Mouse (Mus musculus): ENCODE measurements around the gene Olfr124. TPM values are rescaled to one million over a fixed set of nuclear protein-coding genes. Genes with fewer than 3 reads are reported as not detected.

Olfr124 gene
- polyA plus RNA-seq (2015; fragmentation: Nextera tagmentation; extraction: Ambion mirVana) = not detected in 2 replicates

- no peak for ATAC-seq (replicated peaks; ENCODE audit: insufficient number of reproducible peaks, insufficient read depth, low FRiP score, low read depth)
- 73% methylated on average over 3 of the region's 3 CpGs for WGBS
- H3K4me3 ChIP-seq = no peak within 1 kb of the TSS
- no peaks in the 10 kb centered on the region for H3K36me3 ChIP-seq
- H3K27ac ChIP-seq = no peak within 1 kb of the TSS
- no peaks in the 10 kb centered on the region for H3K9me3 ChIP-seq (replicated peaks)
- H3K27me3 ChIP-seq = no peaks in the 10 kb centered on the region
- no peaks in the 10 kb centered on the region for H3K4me1 ChIP-seq (replicated peaks)
- H3K4me2 ChIP-seq = no peak within 1 kb of the TSS
- no peak within 1 kb of the TSS for H3K9ac ChIP-seq
Observed at GRCm38 (mm10) chr17:37799588-37799987, at the start of gene Olfr124. Gene Olfr124 (plus strand): TSS chr17:37799888.

GRCm38 (mm10) chr17:37768307-37768706 is 31.4 kb upstream of the Olfr124 start, which contains the start of gene Olfr122:
Gene Olfr122 (plus strand): TSS chr17:37768607.
- Histone ChIP-seq H3K4me1 (replicated peaks) (no peaks in the 10 kb centered on the region), H3K27me3 (no peaks in the 10 kb centered on the region), H3K36me3 (no peaks in the 10 kb centered on the region), H3K9ac (no peak within 1 kb of the TSS), H3K9me3 (replicated peaks) (no peaks in the 10 kb centered on the region), H3K4me3 (no peak within 1 kb of the TSS), H3K4me2 (no peak within 1 kb of the TSS), H3K27ac (no peak within 1 kb of the TSS)
- no peak for ATAC-seq (replicated peaks; ENCODE audit: insufficient number of reproducible peaks, insufficient read depth, low FRiP score, low read depth)
- 77% methylated on average over 4 of the region's 4 CpGs for WGBS

- Histone ChIP-seq H3K27me3 (no peaks in the 10 kb centered on the region), H3K4me3 (no peak within 1 kb of the TSS), H3K36me3 (no peaks in the 10 kb centered on the region), H3K4me2 (no peak within 1 kb of the TSS), H3K9ac (no peak within 1 kb of the TSS), H3K9me3 (replicated peaks) (no peaks in the 10 kb centered on the region), H3K4me1 (replicated peaks) (no peaks in the 10 kb centered on the region), H3K27ac (no peak within 1 kb of the TSS)
- no peak for ATAC-seq (replicated peaks; ENCODE audit: insufficient number of reproducible peaks, insufficient read depth, low FRiP score, low read depth)
- 87% methylated on average over 2 of the region's 2 CpGs for WGBS
Observed at GRCm38 (mm10) chr17:37793229-37793628, 6.5 kb upstream of the Olfr124 start, which contains the start of gene Olfr123. Gene Olfr123 (plus strand): TSS chr17:37793529.

- no peaks in the 10 kb centered on the region for H3K9me3 ChIP-seq (replicated peaks)
- no peaks in the 10 kb centered on the region for H3K27me3 ChIP-seq
- no peak within 1 kb of the TSS for H3K4me2 ChIP-seq
- no peak for ATAC-seq (replicated peaks; ENCODE audit: insufficient number of reproducible peaks, insufficient read depth, low FRiP score, low read depth)
- H3K27ac ChIP-seq = no peak within 1 kb of the TSS
- no peak within 1 kb of the TSS for H3K4me3 ChIP-seq
- no peaks in the 10 kb centered on the region for H3K36me3 ChIP-seq
- H3K9ac ChIP-seq = no peak within 1 kb of the TSS
- H3K4me1 ChIP-seq (replicated peaks) = no peaks in the 10 kb centered on the region
Observed at GRCm38 (mm10) chr17:37832649-37833048, 33.0 kb downstream of the Olfr124 start, which contains the start of gene Olfr125. Gene Olfr125 (plus strand): TSS chr17:37832949.

- Histone ChIP-seq H3K36me3 (no peaks in the 10 kb centered on the region), H3K9me3 (replicated peaks) (no peaks in the 10 kb centered on the region), H3K27ac (no peak within 1 kb of the TSS), H3K4me1 (replicated peaks) (no peaks in the 10 kb centered on the region), H3K4me3 (no peak within 1 kb of the TSS), H3K4me2 (no peak within 1 kb of the TSS), H3K27me3 (no peaks in the 10 kb centered on the region), H3K9ac (no peak within 1 kb of the TSS)
- no peak for ATAC-seq (replicated peaks; ENCODE audit: insufficient number of reproducible peaks, insufficient read depth, low FRiP score, low read depth)
Observed at GRCm38 (mm10) chr17:37847183-37847582, 47.5 kb downstream of the Olfr124 start, which contains the start of gene Olfr126. Gene Olfr126 (plus strand): TSS chr17:37847483.

Other genes with a start within 250 kb of the Olfr124 start
- not detected in 2 replicates for gene Olfr112, start 230.4 kb upstream of the Olfr124 start, polyA plus RNA-seq (2015; fragmentation: Nextera tagmentation; extraction: Ambion mirVana)
- not detected in 2 replicates for gene Olfr113, start 222.2 kb upstream of the Olfr124 start, polyA plus RNA-seq (2015; fragmentation: Nextera tagmentation; extraction: Ambion mirVana)
- not detected in 2 replicates for gene Olfr114, start 207.1 kb upstream of the Olfr124 start, polyA plus RNA-seq (2015; fragmentation: Nextera tagmentation; extraction: Ambion mirVana)
- gene Olfr115, start 172.8 kb upstream of the Olfr124 start, polyA plus RNA-seq (2015; fragmentation: Nextera tagmentation; extraction: Ambion mirVana) = not detected in 2 replicates
- not detected in 2 replicates for gene Olfr116, start 172.7 kb upstream of the Olfr124 start, polyA plus RNA-seq (2015; fragmentation: Nextera tagmentation; extraction: Ambion mirVana)
- not detected in 2 replicates for gene Olfr117, start 136.1 kb upstream of the Olfr124 start, polyA plus RNA-seq (2015; fragmentation: Nextera tagmentation; extraction: Ambion mirVana)
- gene Olfr118, start 132.9 kb upstream of the Olfr124 start, polyA plus RNA-seq (2015; fragmentation: Nextera tagmentation; extraction: Ambion mirVana) = not detected in 2 replicates
- not detected in 2 replicates for gene Olfr119, start 103.3 kb upstream of the Olfr124 start, polyA plus RNA-seq (2015; fragmentation: Nextera tagmentation; extraction: Ambion mirVana)
- gene Olfr120, start 78.1 kb upstream of the Olfr124 start, polyA plus RNA-seq (2015; fragmentation: Nextera tagmentation; extraction: Ambion mirVana) = not detected in 2 replicates
- gene Olfr121, start 51.0 kb upstream of the Olfr124 start, polyA plus RNA-seq (2015; fragmentation: Nextera tagmentation; extraction: Ambion mirVana) = not detected in 2 replicates
- not detected in 2 replicates for gene Olfr122, start 31.3 kb upstream of the Olfr124 start, polyA plus RNA-seq (2015; fragmentation: Nextera tagmentation; extraction: Ambion mirVana)
- gene Olfr123, start 6.4 kb upstream of the Olfr124 start, polyA plus RNA-seq (2015; fragmentation: Nextera tagmentation; extraction: Ambion mirVana) = not detected in 2 replicates
- gene Olfr125, start 33.1 kb downstream of the Olfr124 start, polyA plus RNA-seq (2015; fragmentation: Nextera tagmentation; extraction: Ambion mirVana) = not detected in 2 replicates
- not detected in 2 replicates for gene Olfr126, start 47.6 kb downstream of the Olfr124 start, polyA plus RNA-seq (2015; fragmentation: Nextera tagmentation; extraction: Ambion mirVana)
- gene Olfr127, start 100.5 kb downstream of the Olfr124 start, polyA plus RNA-seq (2015; fragmentation: Nextera tagmentation; extraction: Ambion mirVana) = not detected in 2 replicates
- not detected in 2 replicates for gene Olfr128, start 120.7 kb downstream of the Olfr124 start, polyA plus RNA-seq (2015; fragmentation: Nextera tagmentation; extraction: Ambion mirVana)
- gene Olfr761, start 153.2 kb downstream of the Olfr124 start, polyA plus RNA-seq (2015; fragmentation: Nextera tagmentation; extraction: Ambion mirVana) = not detected in 2 replicates